Mouse (Mus musculus) E14TG2a.4 (cell line): Measurements from ENCODE around the gene Rsph3a.

Experiments used
- CTCF ChIP-seq: conservative IDR thresholded peaks from 2 replicates; pipeline ENCODE4 v1.5.1; 2014; ENCODE audit warnings: low read length
- POU5F1 ChIP-seq: IDR thresholded peaks from 2 replicates; pipeline ENCODE4 v1.6.1; 2014; ENCODE audit warnings: low read length, borderline replicate concordance

GRCm38 (mm10) chr17:7897756-7898155 lies 47.7 kb upstream of the Rsph3a start:
- TF ChIP-seq CTCF (no peak), POU5F1 (no peak)
